Mouse (Mus musculus) heart, adult 2 months (tissue): ENCODE measurements around the gene Samd4.

Experiments
- CTCF ChIP-seq: fragments of 200-600 bp; IDR thresholded peaks from 2 replicates; pipeline ENCODE4 v1.8.1; 2022; ENCODE audit warnings: antibody characterized with exemption, mild to moderate bottlenecking, moderate library complexity
- POLR2A ChIP-seq: fragments of 200-500 bp; IDR thresholded peaks from 2 replicates; pipeline ENCODE4 v1.6.1; 2011; ENCODE audit warnings: mild to moderate bottlenecking, low read depth, low read length, control low read depth; ENCODE audit not compliant: insufficient read depth

DNA sequence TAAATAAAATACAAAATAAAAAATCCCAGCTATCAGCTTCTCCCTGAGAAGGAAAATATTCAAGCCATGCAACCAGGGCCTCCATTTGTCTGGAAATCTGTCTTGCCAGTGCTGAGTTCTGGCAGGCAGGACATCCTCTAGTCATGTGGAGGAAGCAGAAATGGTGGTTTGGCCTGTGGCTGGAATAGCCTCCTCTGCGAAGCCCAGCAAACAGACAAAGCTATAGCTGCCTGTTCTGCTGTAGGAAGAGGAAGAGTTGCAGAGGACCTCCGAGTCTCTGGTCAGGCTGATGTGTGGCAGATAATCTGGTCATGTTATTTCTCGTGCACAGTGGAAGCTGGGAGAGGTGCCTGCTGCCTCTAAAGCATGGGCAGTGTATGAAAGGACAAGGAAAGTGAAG is 256.2 kb downstream of the Samd4 start:
- TF ChIP-seq POLR2A: no peak
- no peak for TF ChIP-seq CTCF
